Mouse (Mus musculus) lung, embryonic 16.5 days (tissue): Measurements from ENCODE around the gene Tmem156. TPM values are rescaled to one million over a fixed set of nuclear protein-coding genes. Genes with fewer than 3 reads are reported as not detected.

Experiments
- ATAC-seq: fragments of 200-750 bp; cut with Nextera tagmentation; 2 replicates; pipeline ENCODE4 v1.8.0; 2017; ENCODE audit warnings: low read depth, mild to moderate bottlenecking, moderate library complexity
- H3K27ac ChIP-seq: fragments of 300-500 bp; sonication (generic); 2 replicates; pipeline ENCODE4 v1.5.1; 2014; ENCODE audit warnings: mild to moderate bottlenecking, control low read depth, low read length
- H3K27me3 ChIP-seq: fragments of 300-500 bp; sonication (generic); 2 replicates; pipeline ENCODE4 v1.6.1; 2014; ENCODE audit warnings: low read depth, low read length, mixed read lengths; ENCODE audit not compliant: control insufficient read depth, insufficient read depth
- H3K36me3 ChIP-seq: fragments of 300-500 bp; sonication (generic); 2 replicates; pipeline ENCODE4 v1.6.1; 2014; ENCODE audit warnings: low read length; ENCODE audit not compliant: control insufficient read depth, insufficient read depth
- H3K4me1 ChIP-seq: fragments of 300-500 bp; sonication (generic); replicated peaks from 2 replicates; pipeline ENCODE4 v1.6.1; 2014; ENCODE audit warnings: low read length, mixed read lengths; ENCODE audit not compliant: control insufficient read depth, insufficient read depth
- H3K4me2 ChIP-seq: fragments of 300-500 bp; sonication (generic); 2 replicates; pipeline ENCODE4 v1.6.1; 2014; ENCODE audit warnings: low read depth, low read length, control low read depth
- H3K4me3 ChIP-seq: fragments of 300-500 bp; sonication (generic); 2 replicates; pipeline ENCODE4 v1.5.1; 2014; ENCODE audit warnings: mild to moderate bottlenecking, low read length, control low read depth
- H3K9ac ChIP-seq: fragments of 300-500 bp; sonication (generic); 2 replicates; pipeline ENCODE4 v1.6.1; 2014; ENCODE audit warnings: low read length, control low read depth
- H3K9me3 ChIP-seq: fragments of 300-500 bp; sonication (generic); 2 replicates; pipeline ENCODE4 v1.6.1; 2016; ENCODE audit warnings: low read length; ENCODE audit not compliant: control insufficient read depth
- WGBS: fragments of 180-500 bp; shearing (Covaris S2); extraction: QIAGEN DNeasy Blood & Tissue Kit; methylation state at CpG from one replicate; pipeline ENCODE4 v1.1.7; 2014; 5-methylcytosine and 5-hydroxymethylcytosine counted together
- polyA plus RNA-seq: library from polyadenylated mRNA; unstranded; fragments of >200 nt; fragmentation: Nextera tagmentation; extraction: Ambion mirVana; gene quantifications from 2 replicates; pipeline ENCODE4 v1.2.1, GENCODE M21; 2015

Gene Tmem156
- polyA plus RNA-seq, 1 experiment from 2014 or later, result 0.77 TPM

GRCm38 (mm10) chr5:65005251-65005650, 86.7 kb downstream of the Tmem156 start:
- H3K27me3 ChIP-seq, result no peaks in the 10 kb centered on the region
- 89% methylated on average over 4 of the region's 4 CpGs for WGBS
- peaks cover 32% of the 10 kb centered on the region for H3K36me3 ChIP-seq
- no peaks in the 10 kb centered on the region for H3K4me1 ChIP-seq
- no peak overlapping the region for H3K4me3 ChIP-seq
- ATAC-seq, result no peak
- H3K9ac ChIP-seq, result no peak overlapping the region
- H3K27ac ChIP-seq, result no peak overlapping the region
- no peak overlapping the region for H3K4me2 ChIP-seq
- H3K9me3 ChIP-seq, result no peaks in the 10 kb centered on the region

Other genes with a start within 250 kb of the Tmem156 start
- 0.57 and 0.90 TPM in 2 replicates for gene Tlr1, start 158.6 kb downstream of the Tmem156 start, polyA plus RNA-seq
- 0.82 and 0.87 TPM in 2 replicates for gene Tlr6, start 132.0 kb downstream of the Tmem156 start, polyA plus RNA-seq
- gene Fam114a1, start 122.1 kb downstream of the Tmem156 start, polyA plus RNA-seq, result 50.4 and 53.7 TPM in 2 replicates
- gene Klhl5, start 15.4 kb upstream of the Tmem156 start, polyA plus RNA-seq, result 19.7 and 24.9 TPM in 2 replicates
- 10.8 and 11.3 TPM in 2 replicates for gene Wdr19, start 107.6 kb upstream of the Tmem156 start, polyA plus RNA-seq
- 73.0 and 85.7 TPM in 2 replicates for gene Rfc1, start 243.5 kb upstream of the Tmem156 start, polyA plus RNA-seq